Mouse (Mus musculus) forebrain, embryonic 16.5 days (tissue): ENCODE measurements around the gene Btg2. TPM values are rescaled to one million over a fixed set of nuclear protein-coding genes. Genes with fewer than 3 reads are reported as not detected.

Source experiments
- ATAC-seq: fragments of 200-750 bp; cut with Nextera tagmentation; 2 replicates; pipeline ENCODE4 v1.8.0; 2017; ENCODE audit warnings: mild to moderate bottlenecking, moderate library complexity
- H3K27ac ChIP-seq: fragments of 300-500 bp; sonication (generic); 2 replicates; pipeline ENCODE4 v1.5.1; 2014; ENCODE audit warnings: low read length, control low read depth
- H3K27me3 ChIP-seq: fragments of 300-500 bp; sonication (generic); replicated peaks from 2 replicates; pipeline ENCODE4 v1.6.1; 2014; ENCODE audit warnings: low read length; ENCODE audit not compliant: control insufficient read depth, insufficient read depth
- H3K36me3 ChIP-seq: fragments of 300-500 bp; sonication (generic); 2 replicates; pipeline ENCODE4 v1.6.1; 2014; ENCODE audit not compliant: control insufficient read depth, insufficient read depth
- H3K4me1 ChIP-seq: fragments of 300-500 bp; sonication (generic); replicated peaks from 2 replicates; pipeline ENCODE4 v1.6.1; 2014; ENCODE audit warnings: low read length; ENCODE audit not compliant: control insufficient read depth, insufficient read depth
- H3K4me2 ChIP-seq: fragments of 300-500 bp; sonication (generic); 2 replicates; pipeline ENCODE4 v1.6.1; 2014; ENCODE audit warnings: mild to moderate bottlenecking, low read length, control low read depth
- H3K4me3 ChIP-seq: fragments of 300-500 bp; sonication (generic); replicated peaks from 2 replicates; pipeline ENCODE4 v1.5.1; 2014; ENCODE audit warnings: mild to moderate bottlenecking, low read length, control low read depth
- H3K9ac ChIP-seq: fragments of 300-500 bp; sonication (generic); replicated peaks from 2 replicates; pipeline ENCODE4 v1.6.1; 2014; ENCODE audit warnings: low read depth, low read length, control low read depth
- H3K9me3 ChIP-seq: fragments of 300-500 bp; sonication (generic); 2 replicates; pipeline ENCODE4 v1.6.1; 2016; ENCODE audit warnings: low read length; ENCODE audit not compliant: control insufficient read depth
- WGBS: fragments of 180-500 bp; shearing (Covaris S2); extraction: QIAGEN DNeasy Blood & Tissue Kit; methylation state at CpG from one replicate; pipeline ENCODE4 v1.1.7; 2014; 5-methylcytosine and 5-hydroxymethylcytosine counted together
- polyA plus RNA-seq: library from polyadenylated mRNA; unstranded; fragments of >200 nt; fragmentation: Nextera tagmentation; extraction: Ambion mirVana; gene quantifications from 2 replicates; pipeline ENCODE4 v1.2.1, GENCODE M21; 2015

Btg2 gene
- 56.0 and 66.4 TPM in 2 replicates for polyA plus RNA-seq

- no peaks in the 10 kb centered on the region for H3K27me3 ChIP-seq
- peak within 1 kb of the TSS; percentile 54 for H3K4me2 ChIP-seq
- H3K4me1 ChIP-seq, result peaks cover 48% of the 10 kb centered on the region
- peak within 1 kb of the TSS; percentile 84 for H3K9ac ChIP-seq
- H3K27ac ChIP-seq, result peak within 1 kb of the TSS; percentile 81
- ATAC-seq, result peak; percentile 95
- no peaks in the 10 kb centered on the region for H3K9me3 ChIP-seq
- H3K36me3 ChIP-seq, result peaks cover 3% of the 10 kb centered on the region; the same call in 1 of the 2 replicates
- H3K4me3 ChIP-seq, result peak within 1 kb of the TSS; percentile 88
- WGBS, result 0% methylated on average over 52 of the region's 62 CpGs
Observed at GRCm38 (mm10) chr1:134078802-134079476, at the start of gene Btg2. TSS of gene Btg2 (minus strand) at chr1:134079120.

GRCm38 (mm10) chr1:134122195-134122594 lies 43.3 kb upstream of the Btg2 start:
- Histone ChIP-seq H3K4me1 (no peaks in the 10 kb centered on the region), H3K4me2 (no peak overlapping the region), H3K4me3 (no peak overlapping the region), H3K27me3 (no peaks in the 10 kb centered on the region), H3K36me3 (no peaks in the 10 kb centered on the region), H3K27ac (no peak overlapping the region), H3K9me3 (no peaks in the 10 kb centered on the region), H3K9ac (no peak overlapping the region)
- no peak for ATAC-seq
- 58% methylated on average over 9 of the region's 9 CpGs for WGBS

GRCm38 (mm10) chr1:134120179-134120578 lies 41.3 kb upstream of the Btg2 start:
- Histone ChIP-seq H3K9ac (no peak overlapping the region), H3K4me2 (no peak overlapping the region)

GRCm38 (mm10) chr1:134117110-134117509 lies 38.2 kb upstream of the Btg2 start:
- ATAC-seq, result no peak
- 64% methylated on average over 5 of the region's 5 CpGs for WGBS
- Histone ChIP-seq H3K4me2 (no peak overlapping the region), H3K27ac (no peak overlapping the region), H3K4me3 (no peak overlapping the region), H3K9me3 (no peaks in the 10 kb centered on the region), H3K9ac (no peak overlapping the region), H3K27me3 (no peaks in the 10 kb centered on the region), H3K36me3 (no peaks in the 10 kb centered on the region), H3K4me1 (peaks cover 6% of the 10 kb centered on the region)

More at GRCm38 (mm10) chr1:134120179-134120578, 41.3 kb upstream of the Btg2 start:
- H3K36me3 ChIP-seq, result no peaks in the 10 kb centered on the region
- no peak overlapping the region for H3K4me3 ChIP-seq
- H3K27ac ChIP-seq, result no peak overlapping the region
- H3K9me3 ChIP-seq, result no peaks in the 10 kb centered on the region
- 3% methylated on average over 5 of the region's 5 CpGs for WGBS
- H3K4me1 ChIP-seq, result peaks cover 6% of the 10 kb centered on the region
- ATAC-seq, result peak; percentile 90
- no peaks in the 10 kb centered on the region for H3K27me3 ChIP-seq

GRCm38 (mm10) chr1:134115424-134115823 lies 36.5 kb upstream of the Btg2 start:
- WGBS, result 60% methylated on average over 8 of the region's 8 CpGs
- Histone ChIP-seq H3K4me3 (no peak overlapping the region), H3K4me2 (no peak overlapping the region), H3K27ac (no peak overlapping the region; the same call in 1 of the 2 replicates), H3K36me3 (no peaks in the 10 kb centered on the region), H3K27me3 (no peaks in the 10 kb centered on the region), H3K9me3 (no peaks in the 10 kb centered on the region), H3K9ac (0 out of 2 replicates have a peak overlapping the region, but pooled peaks have one; percentile 23), H3K4me1 (peaks cover 6% of the 10 kb centered on the region)
- ATAC-seq, result no peak

- H3K4me3 ChIP-seq, result no peak overlapping the region
- WGBS, result 87% methylated on average over 13 of the region's 13 CpGs
- H3K4me1 ChIP-seq, result peaks cover 6% of the 10 kb centered on the region
- no peak for ATAC-seq
- H3K9ac ChIP-seq, result no peak overlapping the region
- H3K36me3 ChIP-seq, result no peaks in the 10 kb centered on the region
- H3K4me2 ChIP-seq, result no peak overlapping the region
- H3K27me3 ChIP-seq, result no peaks in the 10 kb centered on the region
- no peak overlapping the region for H3K27ac ChIP-seq
- H3K9me3 ChIP-seq, result no peaks in the 10 kb centered on the region
Observed at GRCm38 (mm10) chr1:134114730-134115129, 35.8 kb upstream of the Btg2 start.

GRCm38 (mm10) chr1:134114018-134114417 lies 35.1 kb upstream of the Btg2 start:
- H3K27me3 ChIP-seq, result no peaks in the 10 kb centered on the region
- no peaks in the 10 kb centered on the region for H3K36me3 ChIP-seq

GRCm38 (mm10) chr1:134113560-134113959 lies 34.6 kb upstream of the Btg2 start:
- 69% methylated on average over 5 of the region's 5 CpGs for WGBS
- H3K4me1 ChIP-seq, result peaks cover 6% of the 10 kb centered on the region
- no peak for ATAC-seq
- no peaks in the 10 kb centered on the region for H3K9me3 ChIP-seq
- no peak overlapping the region for H3K4me3 ChIP-seq
- no peak overlapping the region for H3K27ac ChIP-seq
- H3K4me2 ChIP-seq, result no peak overlapping the region
- H3K9ac ChIP-seq, result no peak overlapping the region
- H3K27me3 ChIP-seq, result no peaks in the 10 kb centered on the region
- no peaks in the 10 kb centered on the region for H3K36me3 ChIP-seq

More at GRCm38 (mm10) chr1:134114018-134114417, 35.1 kb upstream of the Btg2 start:
- no peak for ATAC-seq
- no peak overlapping the region for H3K27ac ChIP-seq
- no peak overlapping the region for H3K4me2 ChIP-seq
- H3K9ac ChIP-seq, result no peak overlapping the region
- H3K4me1 ChIP-seq, result peaks cover 6% of the 10 kb centered on the region
- no peak overlapping the region for H3K4me3 ChIP-seq
- WGBS, result 88% methylated on average over 7 of the region's 7 CpGs
- no peaks in the 10 kb centered on the region for H3K9me3 ChIP-seq

- H3K27me3 ChIP-seq, result no peaks in the 10 kb centered on the region
- no peak within 1 kb of the TSS for H3K4me3 ChIP-seq
- peaks cover 6% of the 10 kb centered on the region for H3K4me1 ChIP-seq
- ATAC-seq, result no peak
- no peak within 1 kb of the TSS for H3K4me2 ChIP-seq
- H3K36me3 ChIP-seq, result no peaks in the 10 kb centered on the region
- no peak within 1 kb of the TSS for H3K27ac ChIP-seq
- 80% methylated on average over 4 of the region's 4 CpGs for WGBS
- no peak within 1 kb of the TSS for H3K9ac ChIP-seq
- H3K9me3 ChIP-seq, result no peaks in the 10 kb centered on the region
Observed at GRCm38 (mm10) chr1:134110979-134111378, 32.1 kb upstream of the Btg2 start, which contains the start of gene Chit1. TSS of gene Chit1 (plus strand) at chr1:134111242.
